Mouse (Mus musculus): ENCODE measurements around the gene Golph3l. TPM values are rescaled to one million over a fixed set of nuclear protein-coding genes. Genes with fewer than 3 reads are reported as not detected.
"Not testable (repeated sequence)": the region's sequence is repeated elsewhere in the genome, so short reads cannot be mapped to it uniquely, and the experiment has no call there.

Gene Golph3l
- polyA plus RNA-seq, 1 experiment, result 15.5 TPM

GRCm38 (mm10) chr3:95561826-95562225, 26.9 kb upstream of the Golph3l start:
- Histone ChIP-seq H3K4me3 (ENCODE audit: insufficient read depth, low read length) (no peak overlapping the region), H3K4me1 (ENCODE audit: control insufficient read depth, insufficient read depth, low read length) (no peaks in the 10 kb centered on the region), H3K27ac (ENCODE audit: insufficient read depth, low read length) (no peak overlapping the region)
- TF ChIP-seq CTCF (IDR thresholded peaks at IDR 0.05; ENCODE audit: extremely low read depth, insufficient read depth, low read length), result no peak
- TF ChIP-seq POLR2A (IDR thresholded peaks at IDR 0.05; ENCODE audit: extremely low read depth, insufficient read depth, low read length), result no peak

GRCm38 (mm10) chr3:95569585-95569984, 19.1 kb upstream of the Golph3l start:
- TF ChIP-seq POLR2A (IDR thresholded peaks at IDR 0.05; ENCODE audit: extremely low read depth, insufficient read depth, low read length), result no peak
- no peak for TF ChIP-seq CTCF (IDR thresholded peaks at IDR 0.05; ENCODE audit: extremely low read depth, insufficient read depth, low read length)
- Histone ChIP-seq H3K27ac (ENCODE audit: insufficient read depth, low read length) (no peak overlapping the region), H3K4me1 (ENCODE audit: control insufficient read depth, insufficient read depth, low read length) (no peaks in the 10 kb centered on the region), H3K4me3 (ENCODE audit: insufficient read depth, low read length) (no peak overlapping the region)

- Histone ChIP-seq H3K4me3 (ENCODE audit: insufficient read depth, low read length) (no peak overlapping the region; the same call in 1 of the 2 replicates), H3K4me1 (ENCODE audit: control insufficient read depth, insufficient read depth, low read length) (no peaks in the 10 kb centered on the region), H3K27ac (ENCODE audit: insufficient read depth, low read length) (no peak overlapping the region)
- TF ChIP-seq POLR2A (IDR thresholded peaks at IDR 0.05; ENCODE audit: extremely low read depth, insufficient read depth, low read length) (no peak), CTCF (IDR thresholded peaks at IDR 0.05; ENCODE audit: extremely low read depth, insufficient read depth, low read length) (no peak)
These were observed 755 bp upstream of the Golph3l start for GRCm38 (mm10) chr3:95587754-95588603.

GRCm38 (mm10) chr3:95598734-95599133, 10.0 kb downstream of the Golph3l start:
- no peaks in the 10 kb centered on the region for H3K4me1 ChIP-seq (ENCODE audit: control insufficient read depth, insufficient read depth, low read length)
- H3K27ac ChIP-seq (ENCODE audit: insufficient read depth, low read length), result no peak overlapping the region
- no peak overlapping the region for H3K4me3 ChIP-seq (ENCODE audit: insufficient read depth, low read length)
- TF ChIP-seq CTCF (IDR thresholded peaks at IDR 0.05; ENCODE audit: extremely low read depth, insufficient read depth, low read length) (no peak), POLR2A (IDR thresholded peaks at IDR 0.05; ENCODE audit: extremely low read depth, insufficient read depth, low read length) (no peak)

DNA sequence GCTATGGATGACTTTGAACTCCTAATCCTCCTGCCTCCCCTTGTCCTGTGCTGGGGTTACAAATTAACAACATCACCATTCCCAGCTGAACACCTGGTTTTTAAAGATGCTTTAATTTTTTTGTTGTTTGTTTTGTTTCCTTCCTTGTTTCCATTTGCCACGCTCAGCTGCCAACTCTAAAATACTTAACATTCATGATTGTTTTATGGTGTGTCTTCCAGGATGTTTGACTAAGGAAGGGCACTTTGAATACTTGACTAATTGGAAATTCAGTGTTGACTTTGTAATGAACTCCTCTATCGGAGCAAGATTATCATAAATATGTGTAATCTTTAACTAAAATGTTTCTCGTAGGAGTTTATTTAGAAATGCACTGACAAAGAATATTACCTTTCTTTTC, 12.6 kb downstream of the Golph3l start:
- no peak overlapping the region for H3K4me3 ChIP-seq (ENCODE audit: insufficient read depth, low read length)
- no peak overlapping the region for H3K27ac ChIP-seq (ENCODE audit: insufficient read depth, low read length)
- no peaks in the 10 kb centered on the region for H3K4me1 ChIP-seq (ENCODE audit: control insufficient read depth, insufficient read depth, low read length)
- TF ChIP-seq POLR2A (IDR thresholded peaks at IDR 0.05; ENCODE audit: extremely low read depth, insufficient read depth, low read length) (no peak), CTCF (IDR thresholded peaks at IDR 0.05; ENCODE audit: extremely low read depth, insufficient read depth, low read length) (no peak)

DNA sequence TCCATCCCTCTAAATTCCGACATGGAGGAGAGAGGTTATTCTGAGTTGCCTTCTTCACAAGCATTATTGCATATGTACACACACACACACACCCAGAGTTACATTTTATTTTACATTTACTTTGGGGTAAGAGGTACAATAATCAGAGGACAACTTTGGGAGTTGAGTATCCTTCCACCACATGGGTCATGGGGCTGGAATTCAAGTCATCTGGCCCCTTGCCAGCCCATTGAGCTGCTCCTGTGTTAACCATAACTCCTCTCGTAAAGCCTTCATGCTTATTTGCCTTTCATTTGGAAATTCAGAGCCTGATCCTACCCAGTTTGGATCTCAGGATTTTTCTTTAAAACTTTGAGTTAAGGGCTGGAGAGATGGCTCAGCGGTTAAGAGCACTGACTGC, 17.4 kb downstream of the Golph3l start:
- TF ChIP-seq CTCF (IDR thresholded peaks at IDR 0.05; ENCODE audit: extremely low read depth, insufficient read depth, low read length) (no peak), POLR2A (IDR thresholded peaks at IDR 0.05; ENCODE audit: extremely low read depth, insufficient read depth, low read length) (no peak)
- Histone ChIP-seq H3K27ac (ENCODE audit: insufficient read depth, low read length) (no peak overlapping the region), H3K4me1 (ENCODE audit: control insufficient read depth, insufficient read depth, low read length) (no peaks in the 10 kb centered on the region), H3K4me3 (ENCODE audit: insufficient read depth, low read length) (no peak overlapping the region)

DNA sequence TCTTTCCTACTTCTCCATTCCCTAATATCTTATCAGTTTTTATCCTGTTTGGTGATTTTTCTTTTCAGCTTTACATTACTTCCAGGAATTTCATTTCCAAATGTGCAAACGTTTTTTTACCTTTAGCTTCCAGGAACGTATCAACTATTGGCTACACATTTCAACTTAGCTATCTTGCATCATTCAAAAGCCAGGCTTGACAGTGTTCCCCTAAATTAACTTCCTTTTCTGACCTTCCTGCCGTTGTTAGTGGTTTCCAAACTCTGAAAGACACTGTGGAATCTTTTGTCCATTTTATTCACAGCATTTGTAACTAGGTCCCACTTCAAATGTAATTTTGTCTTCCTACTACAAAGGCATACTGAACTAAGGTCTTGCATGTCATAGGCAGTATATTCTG, 20.5 kb downstream of the Golph3l start:
- H3K4me1 ChIP-seq (ENCODE audit: control insufficient read depth, insufficient read depth, low read length), result no peaks in the 10 kb centered on the region
- H3K4me3 ChIP-seq (ENCODE audit: insufficient read depth, low read length), result no peak overlapping the region
- TF ChIP-seq CTCF (IDR thresholded peaks at IDR 0.05; ENCODE audit: extremely low read depth, insufficient read depth, low read length), result no peak
- TF ChIP-seq POLR2A (IDR thresholded peaks at IDR 0.05; ENCODE audit: extremely low read depth, insufficient read depth, low read length), result no peak
- H3K27ac ChIP-seq (ENCODE audit: insufficient read depth, low read length), result no peak overlapping the region

DNA sequence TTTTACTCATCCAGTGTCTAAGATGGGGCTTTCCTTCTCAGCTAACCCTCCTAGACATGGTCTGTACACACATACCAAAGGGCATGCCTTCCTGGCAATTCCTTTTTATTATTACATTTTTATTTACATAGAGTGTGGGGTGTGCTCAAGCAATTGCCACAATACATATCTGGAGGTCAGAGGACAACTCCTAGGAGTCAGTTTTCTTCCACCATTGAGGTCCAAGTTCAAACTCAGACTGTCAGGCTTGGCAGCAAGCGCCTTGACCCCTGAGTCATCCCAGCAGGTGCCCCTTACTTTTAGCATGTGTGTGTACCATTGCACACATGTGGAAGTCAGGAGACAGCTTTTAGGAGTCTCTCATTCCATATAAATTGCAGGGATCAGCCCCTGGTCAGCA, 25.3 kb downstream of the Golph3l start:
- TF ChIP-seq CTCF (IDR thresholded peaks at IDR 0.05; ENCODE audit: extremely low read depth, insufficient read depth, low read length) (no peak), POLR2A (IDR thresholded peaks at IDR 0.05; ENCODE audit: extremely low read depth, insufficient read depth, low read length) (no peak)
- no peak overlapping the region for H3K27ac ChIP-seq (ENCODE audit: insufficient read depth, low read length)
- no peak overlapping the region for H3K4me3 ChIP-seq (ENCODE audit: insufficient read depth, low read length)

GRCm38 (mm10) chr3:95618511-95618910, 29.8 kb downstream of the Golph3l start:
- H3K4me3 ChIP-seq (ENCODE audit: insufficient read depth, low read length), result no peak overlapping the region
- no peaks in the 10 kb centered on the region for H3K4me1 ChIP-seq (ENCODE audit: control insufficient read depth, insufficient read depth, low read length)
- H3K27ac ChIP-seq (ENCODE audit: insufficient read depth, low read length), result no peak overlapping the region
- TF ChIP-seq POLR2A (IDR thresholded peaks at IDR 0.05; ENCODE audit: extremely low read depth, insufficient read depth, low read length) (no peak), CTCF (IDR thresholded peaks at IDR 0.05; ENCODE audit: extremely low read depth, insufficient read depth, low read length) (no peak)

More for the DNA sequence above, 25.3 kb downstream of the Golph3l start:
- no peaks in the 10 kb centered on the region for H3K4me1 ChIP-seq (ENCODE audit: control insufficient read depth, insufficient read depth, low read length)

DNA sequence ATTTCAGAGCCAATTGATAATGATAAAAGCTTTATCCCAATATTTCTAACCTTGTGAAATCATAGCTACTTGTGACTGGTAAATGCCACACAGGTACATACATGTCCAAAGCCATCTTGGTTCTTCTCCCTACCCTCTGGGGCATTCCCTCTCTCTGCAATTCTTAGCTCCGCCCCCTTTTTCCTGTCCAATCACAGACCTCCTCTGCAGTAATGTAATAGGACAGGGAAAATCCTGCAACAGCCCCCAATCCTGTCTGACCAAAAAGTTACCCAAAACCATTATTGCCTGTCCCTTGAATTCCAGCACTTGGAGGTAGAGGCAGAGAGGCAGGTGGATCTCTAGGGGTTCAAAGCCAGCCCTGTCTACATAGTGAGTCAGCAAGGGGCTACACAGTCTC, 32.5 kb downstream of the Golph3l start:
- H3K4me3 ChIP-seq (ENCODE audit: insufficient read depth, low read length), result no peak overlapping the region
- H3K4me1 ChIP-seq (ENCODE audit: control insufficient read depth, insufficient read depth, low read length), result no peaks in the 10 kb centered on the region
- no peak overlapping the region for H3K27ac ChIP-seq (ENCODE audit: insufficient read depth, low read length)
- TF ChIP-seq POLR2A (IDR thresholded peaks at IDR 0.05; ENCODE audit: extremely low read depth, insufficient read depth, low read length), result no peak
- no peak for TF ChIP-seq CTCF (IDR thresholded peaks at IDR 0.05; ENCODE audit: extremely low read depth, insufficient read depth, low read length)

DNA sequence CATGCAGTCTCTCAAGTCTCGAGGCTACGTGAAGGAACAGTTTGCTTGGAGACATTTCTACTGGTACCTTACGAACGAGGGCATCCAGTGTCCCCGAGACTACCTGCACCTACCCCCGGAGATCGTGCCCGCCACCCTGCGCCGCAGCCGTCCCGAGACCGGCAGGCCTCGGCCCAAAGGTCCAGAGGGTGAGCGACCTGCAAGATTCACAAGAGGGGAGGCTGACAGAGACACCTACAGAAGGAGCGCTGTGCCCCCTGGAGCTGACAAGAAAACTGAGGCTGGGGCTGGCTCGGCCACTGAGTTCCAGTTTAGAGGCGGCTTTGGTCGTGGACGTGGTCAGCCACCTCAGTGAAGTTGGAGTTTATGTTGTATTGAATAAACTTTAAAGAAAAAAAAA, 33.7 kb downstream of the Golph3l start:
- H3K4me3 ChIP-seq (ENCODE audit: insufficient read depth, low read length); H3K4me1 ChIP-seq (ENCODE audit: control insufficient read depth, insufficient read depth, low read length); H3K27ac ChIP-seq (ENCODE audit: insufficient read depth, low read length): not testable (repeated sequence)

All from cortical plate, adult 2 months (tissue).